Mouse (Mus musculus): ENCODE measurements around the gene Gzmc. TPM values are rescaled to one million over a fixed set of nuclear protein-coding genes. Genes with fewer than 3 reads are reported as not detected.
"Not testable (repeated sequence)": the region's sequence is repeated elsewhere in the genome, so short reads cannot be mapped to it uniquely, and the experiment has no call there.

Gzmc gene
- 0.20 TPM in 1 of 2 replicates, not detected in the other for polyA plus RNA-seq (2015; fragmentation: Nextera tagmentation; extraction: Ambion mirVana)

DNA sequence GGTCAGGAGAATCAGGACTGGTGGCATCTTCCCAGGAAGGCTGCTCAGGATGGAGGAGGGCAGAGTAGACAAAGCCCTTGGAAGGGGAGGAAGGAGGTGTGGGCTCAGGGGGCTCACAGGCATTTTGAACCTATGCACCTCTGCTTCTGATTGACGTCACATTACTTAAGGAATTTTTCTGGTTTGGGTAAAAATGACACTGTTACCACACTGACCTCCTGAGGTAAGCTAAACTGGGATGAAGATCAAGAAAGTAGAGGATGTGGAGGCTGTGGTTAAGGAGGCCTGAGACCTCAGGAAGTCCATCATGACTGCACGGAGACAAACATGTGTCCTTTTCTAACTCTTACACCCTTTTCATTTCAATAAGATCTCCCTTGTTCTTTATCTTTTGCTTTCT lies at the start of gene Gzmc:
Gene Gzmc (minus strand): TSS at position 101 of the 400 bp plus-strand sequence.
- Histone ChIP-seq H3K4me3 (replicated peaks) (no peak within 1 kb of the TSS), H3K4me2 (no peak within 1 kb of the TSS), H3K9ac (replicated peaks) (no peak within 1 kb of the TSS), H3K9me3 (replicated peaks) (no peaks in the 10 kb centered on the region), H3K27me3 (replicated peaks) (no peaks in the 10 kb centered on the region), H3K27ac (replicated peaks) (no peak within 1 kb of the TSS), H3K36me3 (no peaks in the 10 kb centered on the region), H3K4me1 (no peaks in the 10 kb centered on the region)
- no peak for ATAC-seq (ENCODE audit: low FRiP score)
- WGBS: 91% methylated on average over 2 of the region's 2 CpGs

DNA sequence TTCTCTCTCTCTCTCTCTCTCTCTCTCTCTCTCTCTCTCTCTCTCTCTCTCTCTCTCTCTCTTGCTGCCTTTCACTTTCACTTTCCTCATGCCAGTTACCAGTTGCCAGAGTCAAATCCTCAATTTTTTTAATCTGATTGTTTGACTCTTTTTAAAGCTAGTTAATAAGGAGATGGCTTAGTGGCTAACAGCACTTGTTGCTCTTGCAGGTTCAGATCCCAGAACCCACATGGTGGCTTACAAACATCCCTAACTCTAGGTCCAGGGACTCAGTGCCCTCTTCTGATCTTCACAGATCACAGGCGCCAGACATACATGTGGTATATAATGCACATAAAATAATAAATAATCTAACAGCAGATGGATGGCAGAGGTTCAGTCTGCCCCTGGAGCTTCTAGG lies 49.4 kb upstream of the Gzmc start:
- WGBS: 93% methylated on average over 1 of the region's 1 CpGs
- H3K9ac ChIP-seq (replicated peaks): no peak overlapping the region
- H3K4me1 ChIP-seq: no peaks in the 10 kb centered on the region
- no peaks in the 10 kb centered on the region for H3K9me3 ChIP-seq (replicated peaks)
- no peaks in the 10 kb centered on the region for H3K27me3 ChIP-seq (replicated peaks)
- H3K4me3 ChIP-seq (replicated peaks): no peak overlapping the region
- H3K4me2 ChIP-seq: no peak overlapping the region
- ATAC-seq (ENCODE audit: low FRiP score): no peak
- H3K36me3 ChIP-seq: no peaks in the 10 kb centered on the region
- no peak overlapping the region for H3K27ac ChIP-seq (replicated peaks)

DNA sequence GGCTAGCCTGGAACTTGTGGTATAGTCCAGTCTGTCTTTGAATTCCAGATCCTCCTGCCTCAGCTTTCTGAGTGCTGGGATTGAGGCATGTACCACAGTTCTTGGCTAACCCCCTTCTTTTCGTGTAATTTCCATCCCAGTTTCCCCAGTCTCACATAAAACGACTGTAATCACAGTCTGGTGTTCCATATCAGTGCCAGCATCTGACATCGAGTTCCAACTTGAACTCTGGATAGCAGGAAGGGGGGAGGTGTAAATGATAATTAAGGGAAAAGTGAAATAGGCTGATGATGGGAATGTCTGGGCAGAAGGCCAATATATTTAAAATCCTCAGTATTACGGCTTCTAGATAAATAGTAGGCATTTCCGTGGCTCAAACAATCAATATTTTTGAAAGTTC lies 46.6 kb upstream of the Gzmc start:
- no peaks in the 10 kb centered on the region for H3K27me3 ChIP-seq (replicated peaks)
- no peak overlapping the region for H3K9ac ChIP-seq (replicated peaks)
- no peak overlapping the region for H3K4me2 ChIP-seq
- no peaks in the 10 kb centered on the region for H3K9me3 ChIP-seq (replicated peaks)
- no peaks in the 10 kb centered on the region for H3K4me1 ChIP-seq
- WGBS: 56% methylated on average over 5 of the region's 5 CpGs
- H3K27ac ChIP-seq (replicated peaks): no peak overlapping the region
- no peak overlapping the region for H3K4me3 ChIP-seq (replicated peaks)
- ATAC-seq (ENCODE audit: low FRiP score): no peak
- H3K36me3 ChIP-seq: no peaks in the 10 kb centered on the region

DNA sequence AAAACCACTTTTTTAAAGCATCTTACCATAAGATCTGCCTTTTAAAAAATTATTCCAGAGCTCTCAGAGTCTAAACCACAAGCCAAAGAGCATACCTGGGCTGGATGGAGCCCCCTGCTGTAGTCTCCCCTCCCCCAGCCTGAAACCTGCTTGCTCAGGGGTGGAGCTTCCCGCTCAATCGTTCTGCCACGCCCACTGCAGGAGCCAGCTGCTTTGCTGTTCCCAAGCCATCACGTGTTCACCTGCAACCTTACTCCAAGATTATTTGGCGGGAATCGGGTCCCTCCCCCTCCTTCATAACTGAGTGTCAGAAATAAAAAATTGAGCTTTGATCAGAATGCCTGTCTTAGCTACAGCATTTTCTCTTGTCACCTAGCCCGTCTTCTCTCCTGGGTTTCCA lies 44.2 kb upstream of the Gzmc start:
- not testable (repeated sequence) for H3K36me3 ChIP-seq; H3K9ac ChIP-seq (replicated peaks); H3K9me3 ChIP-seq (replicated peaks); ATAC-seq (ENCODE audit: low FRiP score); H3K27me3 ChIP-seq (replicated peaks); H3K27ac ChIP-seq (replicated peaks); H3K4me2 ChIP-seq; H3K4me1 ChIP-seq; H3K4me3 ChIP-seq (replicated peaks)
- WGBS: 48% methylated on average over 7 of the region's 7 CpGs

DNA sequence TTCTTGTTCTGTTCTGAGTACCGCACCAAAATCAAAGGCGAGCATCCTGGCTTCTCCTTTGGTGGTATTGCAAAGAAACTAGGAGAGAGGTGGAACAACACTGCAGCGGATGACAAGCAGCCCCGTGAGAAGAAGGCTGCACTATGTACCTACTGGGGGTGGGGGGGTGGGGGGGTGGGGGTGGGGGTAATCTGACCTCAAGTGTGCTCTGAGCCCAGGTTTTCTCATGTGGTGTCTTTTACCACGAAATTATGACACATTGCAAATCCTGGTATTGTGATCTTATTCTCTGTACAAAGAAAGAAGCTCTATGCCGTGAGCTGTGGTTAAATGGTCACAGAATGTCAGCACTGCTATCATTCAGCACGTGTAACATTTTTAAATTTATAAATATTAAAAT lies 41.6 kb upstream of the Gzmc start:
- H3K4me3 ChIP-seq (replicated peaks); H3K9me3 ChIP-seq (replicated peaks); H3K4me2 ChIP-seq; ATAC-seq (ENCODE audit: low FRiP score); H3K36me3 ChIP-seq; H3K4me1 ChIP-seq; H3K27me3 ChIP-seq (replicated peaks); H3K9ac ChIP-seq (replicated peaks); H3K27ac ChIP-seq (replicated peaks): not testable (repeated sequence)
- WGBS: 84% methylated on average over 7 of the region's 7 CpGs

DNA sequence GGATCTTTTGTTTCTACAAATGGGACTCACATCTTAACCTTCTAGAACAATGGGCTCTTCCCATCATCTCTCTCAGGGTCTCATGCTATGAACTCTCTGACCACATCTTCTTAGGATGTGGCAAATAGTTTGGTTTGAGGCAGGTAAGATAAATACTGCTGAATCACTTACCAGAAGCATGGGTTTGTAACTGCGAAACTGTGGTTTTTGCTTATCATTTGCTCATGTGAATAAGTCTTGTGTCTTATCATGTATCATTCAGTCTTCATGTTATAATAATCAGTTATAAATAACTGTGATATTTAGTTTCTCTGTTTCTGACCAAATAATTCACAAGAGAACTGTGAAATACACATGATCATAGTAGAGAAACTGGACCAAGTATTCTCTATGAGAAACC lies 31.7 kb upstream of the Gzmc start:
- H3K4me1 ChIP-seq: no peaks in the 10 kb centered on the region
- H3K27me3 ChIP-seq (replicated peaks): no peaks in the 10 kb centered on the region
- no peak for ATAC-seq (ENCODE audit: low FRiP score)
- no peak overlapping the region for H3K9ac ChIP-seq (replicated peaks)
- no peak overlapping the region for H3K4me3 ChIP-seq (replicated peaks)
- 90% methylated on average over 1 of the region's 1 CpGs for WGBS
- H3K9me3 ChIP-seq (replicated peaks): no peaks in the 10 kb centered on the region
- no peak overlapping the region for H3K4me2 ChIP-seq
- no peak overlapping the region for H3K27ac ChIP-seq (replicated peaks)
- no peaks in the 10 kb centered on the region for H3K36me3 ChIP-seq

DNA sequence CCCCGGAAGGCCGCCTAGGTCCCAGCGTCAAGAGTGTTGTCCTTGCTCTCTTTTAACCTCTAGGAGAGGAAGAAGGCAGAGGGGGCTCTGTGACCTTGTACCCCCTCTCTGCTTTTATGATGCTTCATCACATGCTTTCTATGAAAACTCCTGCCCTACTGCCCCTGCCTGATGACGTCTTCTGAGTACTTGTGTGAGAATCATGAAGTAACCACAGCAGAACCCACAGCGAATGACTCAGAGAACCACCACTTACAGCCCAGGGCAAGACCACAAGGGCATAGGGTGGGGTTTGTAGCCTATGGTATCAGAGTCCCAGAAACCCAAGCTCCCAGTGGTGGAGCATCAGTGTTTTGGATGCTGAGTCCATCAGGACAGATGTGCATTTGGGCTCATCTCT lies 27.7 kb upstream of the Gzmc start, which contains the start of gene Gzmb:
Gene Gzmb (minus strand): TSS at position 108 of the 400 bp plus-strand sequence.
- H3K36me3 ChIP-seq: no peaks in the 10 kb centered on the region
- no peak within 1 kb of the TSS for H3K9ac ChIP-seq (replicated peaks)
- H3K4me2 ChIP-seq: no peak within 1 kb of the TSS
- no peaks in the 10 kb centered on the region for H3K9me3 ChIP-seq (replicated peaks)
- H3K27me3 ChIP-seq (replicated peaks): no peaks in the 10 kb centered on the region
- H3K4me1 ChIP-seq: no peaks in the 10 kb centered on the region
- no peak within 1 kb of the TSS for H3K27ac ChIP-seq (replicated peaks)
- H3K4me3 ChIP-seq (replicated peaks): no peak within 1 kb of the TSS
- 94% methylated on average over 5 of the region's 5 CpGs for WGBS
- no peak for ATAC-seq (ENCODE audit: low FRiP score)

DNA sequence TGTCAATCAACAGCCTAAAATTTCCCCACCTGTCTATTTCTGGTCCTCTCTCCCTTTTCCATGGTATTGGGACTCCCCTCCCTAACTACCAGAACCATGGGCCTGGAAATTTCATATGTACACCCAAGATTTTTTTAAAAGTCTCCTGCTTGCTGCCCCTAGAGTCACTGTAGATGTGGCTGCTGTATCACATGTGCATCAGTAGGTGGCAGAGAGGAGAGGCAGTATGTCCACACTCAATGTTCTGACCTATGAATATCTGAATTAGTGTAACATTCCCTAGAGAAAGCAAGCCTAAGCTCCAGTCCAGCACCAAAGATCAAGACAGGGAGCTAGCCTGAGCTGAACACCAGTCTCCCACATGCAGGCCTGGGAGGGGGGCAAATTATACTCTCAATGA lies 6.0 kb upstream of the Gzmc start:
- H3K27ac ChIP-seq (replicated peaks): no peak overlapping the region
- H3K9ac ChIP-seq (replicated peaks): no peak overlapping the region
- no peak overlapping the region for H3K4me2 ChIP-seq
- no peaks in the 10 kb centered on the region for H3K4me1 ChIP-seq
- H3K9me3 ChIP-seq (replicated peaks): no peaks in the 10 kb centered on the region
- no peaks in the 10 kb centered on the region for H3K36me3 ChIP-seq
- no peak for ATAC-seq (ENCODE audit: low FRiP score)
- no peak overlapping the region for H3K4me3 ChIP-seq (replicated peaks)
- H3K27me3 ChIP-seq (replicated peaks): no peaks in the 10 kb centered on the region

DNA sequence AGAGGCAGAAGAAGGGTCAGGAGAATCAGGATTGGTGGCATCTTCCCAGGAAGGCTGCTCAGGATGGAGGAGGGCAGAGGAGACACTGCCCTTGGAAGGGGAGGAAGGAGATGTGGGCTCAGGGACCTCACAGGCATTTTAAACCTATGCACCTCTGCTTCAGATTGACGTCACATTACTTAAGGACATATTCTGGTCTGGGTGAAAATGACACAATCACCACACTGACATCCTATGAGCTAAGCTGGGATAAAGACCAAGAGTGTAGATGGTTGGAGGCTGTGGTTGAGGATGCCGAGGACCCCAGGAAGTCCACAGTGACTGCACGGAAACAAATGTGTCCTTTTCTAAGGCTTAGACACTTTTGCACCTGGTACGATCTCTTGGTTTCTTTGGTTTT lies 23.1 kb downstream of the Gzmc start, which contains the start of gene Gzmf:
Gene Gzmf (minus strand): TSS at position 101 of the 400 bp plus-strand sequence.
- Histone ChIP-seq H3K4me1 (no peaks in the 10 kb centered on the region), H3K9ac (replicated peaks) (no peak within 1 kb of the TSS), H3K9me3 (replicated peaks) (no peaks in the 10 kb centered on the region), H3K27me3 (replicated peaks) (no peaks in the 10 kb centered on the region), H3K27ac (replicated peaks) (no peak within 1 kb of the TSS), H3K4me3 (replicated peaks) (no peak within 1 kb of the TSS), H3K36me3 (no peaks in the 10 kb centered on the region), H3K4me2 (no peak within 1 kb of the TSS)
- ATAC-seq (ENCODE audit: low FRiP score): no peak
- 89% methylated on average over 4 of the region's 4 CpGs for WGBS

DNA sequence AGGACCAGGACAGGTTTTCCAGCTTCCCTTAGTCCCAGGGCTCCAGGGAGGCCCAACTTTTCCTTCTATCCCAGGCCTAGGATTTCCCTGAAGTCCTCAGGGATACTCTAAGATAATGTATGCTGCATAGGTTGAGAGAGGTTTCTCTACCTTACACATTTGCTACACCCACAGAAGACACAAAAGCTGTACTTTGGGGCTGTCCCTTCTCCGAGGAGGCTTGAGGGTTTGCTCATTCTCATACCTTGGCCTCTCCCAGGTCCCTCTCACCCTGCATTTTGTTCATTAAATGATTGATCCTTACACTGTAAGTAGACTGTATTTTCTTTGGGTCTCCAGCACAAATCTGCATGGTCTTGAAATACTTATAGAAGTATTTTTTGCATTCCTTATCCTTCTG lies 28.8 kb downstream of the Gzmc start:
- Histone ChIP-seq H3K27me3 (replicated peaks) (no peaks in the 10 kb centered on the region), H3K9ac (replicated peaks) (no peak overlapping the region), H3K9me3 (replicated peaks) (no peaks in the 10 kb centered on the region), H3K4me1 (no peaks in the 10 kb centered on the region), H3K36me3 (no peaks in the 10 kb centered on the region), H3K4me2 (no peak overlapping the region), H3K27ac (replicated peaks) (no peak overlapping the region), H3K4me3 (replicated peaks) (no peak overlapping the region)
- no peak for ATAC-seq (ENCODE audit: low FRiP score)
- WGBS: 85% methylated on average over 1 of the region's 1 CpGs

DNA sequence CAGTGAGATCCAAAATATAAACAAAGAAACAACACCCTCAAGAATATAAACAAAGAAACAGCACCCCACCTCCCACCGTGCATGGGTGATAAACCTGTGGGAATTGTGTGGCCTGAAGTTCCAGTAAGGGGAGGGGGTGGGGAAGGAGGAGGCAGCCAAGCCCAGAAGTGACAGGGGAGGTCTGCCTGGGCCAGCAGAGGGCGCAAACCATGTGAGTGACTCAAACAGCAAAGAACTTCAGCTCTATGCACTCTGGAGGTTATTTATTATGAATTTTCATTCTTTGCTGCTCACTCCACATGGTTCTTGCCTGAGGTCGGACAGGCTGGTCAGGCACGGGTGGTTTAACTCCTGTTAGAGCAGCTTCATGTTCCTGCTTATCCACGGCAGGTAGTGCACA lies 29.4 kb downstream of the Gzmc start:
- not testable (repeated sequence) for H3K36me3 ChIP-seq; H3K4me3 ChIP-seq (replicated peaks); H3K4me1 ChIP-seq; H3K9ac ChIP-seq (replicated peaks); H3K27ac ChIP-seq (replicated peaks); ATAC-seq (ENCODE audit: low FRiP score); H3K27me3 ChIP-seq (replicated peaks); H3K4me2 ChIP-seq; H3K9me3 ChIP-seq (replicated peaks)
- 36% methylated on average over 5 of the region's 5 CpGs for whole genome bisulfite sequencing

DNA sequence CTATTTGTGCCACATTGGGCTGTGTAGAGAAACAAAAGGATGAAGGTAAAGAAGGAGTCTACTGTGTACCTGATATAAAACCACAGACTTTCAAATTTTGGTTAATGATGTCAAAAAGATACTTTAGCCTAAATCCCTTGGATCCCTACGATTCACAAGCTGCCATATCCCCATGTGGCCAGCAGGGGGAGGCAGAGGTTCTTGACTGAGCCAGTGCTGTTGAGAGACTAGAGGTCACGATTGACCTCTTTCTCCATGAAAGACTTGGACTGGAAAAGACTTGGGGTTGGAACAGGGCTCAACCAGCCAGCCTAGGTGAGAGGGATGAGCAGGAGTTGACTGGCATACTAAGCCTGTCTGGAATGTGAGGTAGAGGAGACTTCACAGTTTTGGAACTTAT lies 30.5 kb downstream of the Gzmc start:
- 21% methylated on average over 2 of the region's 2 CpGs for WGBS
- H3K27me3 ChIP-seq (replicated peaks): no peaks in the 10 kb centered on the region
- H3K27ac ChIP-seq (replicated peaks): no peak overlapping the region
- no peak overlapping the region for H3K9ac ChIP-seq (replicated peaks)
- H3K9me3 ChIP-seq (replicated peaks): no peaks in the 10 kb centered on the region
- H3K4me3 ChIP-seq (replicated peaks): no peak overlapping the region
- no peaks in the 10 kb centered on the region for H3K4me1 ChIP-seq
- no peak for ATAC-seq (ENCODE audit: low FRiP score)
- no peaks in the 10 kb centered on the region for H3K36me3 ChIP-seq
- H3K4me2 ChIP-seq: no peak overlapping the region

DNA sequence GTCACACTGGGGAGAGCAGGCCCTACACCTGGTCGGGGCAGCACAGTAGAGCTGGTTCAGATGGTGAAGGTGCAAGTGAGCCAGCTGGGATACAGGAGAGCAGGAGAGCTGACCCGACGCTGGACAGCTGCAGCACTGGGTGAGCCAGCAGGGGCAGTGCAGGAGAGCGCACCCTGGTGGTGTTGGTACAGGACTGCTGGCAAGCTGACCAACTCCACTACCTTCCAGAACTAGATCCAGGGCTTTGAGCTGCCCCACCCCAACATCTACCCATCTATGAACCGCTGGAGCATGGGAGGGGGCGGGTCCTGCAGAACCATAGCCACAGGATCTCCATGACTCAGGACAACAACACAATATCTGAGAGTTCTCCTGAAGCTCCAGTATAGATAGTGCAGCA lies 47.5 kb downstream of the Gzmc start:
- ATAC-seq (ENCODE audit: low FRiP score): no peak
- H3K4me2 ChIP-seq: no peak overlapping the region
- H3K27me3 ChIP-seq (replicated peaks): no peaks in the 10 kb centered on the region
- no peaks in the 10 kb centered on the region for H3K9me3 ChIP-seq (replicated peaks)
- H3K9ac ChIP-seq (replicated peaks): no peak overlapping the region
- H3K4me1 ChIP-seq: no peaks in the 10 kb centered on the region
- no peak overlapping the region for H3K27ac ChIP-seq (replicated peaks)
- WGBS: 63% methylated on average over 6 of the region's 6 CpGs
- H3K4me3 ChIP-seq (replicated peaks): no peak overlapping the region
- H3K36me3 ChIP-seq: no peaks in the 10 kb centered on the region

Measured in neural tube, embryonic 15.5 days (tissue).